Mouse (Mus musculus) lung, postnatal 0 days (tissue): ENCODE results near the gene Clybl. TPM values are rescaled to one million over a fixed set of nuclear protein-coding genes. Genes with fewer than 3 reads are reported as not detected.

Experiments
- ATAC-seq: fragments of 200-750 bp; cut with Nextera tagmentation; 2 replicates; pipeline ENCODE4 v1.8.0; 2017; ENCODE audit warnings: moderate library complexity
- DNase-seq: peaks from one replicate; pipeline ENCODE4 v3.0.0-alpha.2; 2016; ENCODE audit warnings: low spot score
- H3K27ac ChIP-seq: fragments of 300-500 bp; sonication (generic); 2 replicates; pipeline ENCODE4 v1.5.1; 2014; ENCODE audit warnings: antibody characterized with exemption, mild to moderate bottlenecking, low read length, mixed read lengths
- H3K27me3 ChIP-seq: fragments of 300-500 bp; sonication (generic); replicated peaks from 2 replicates; pipeline ENCODE4 v1.6.1; 2014; ENCODE audit warnings: low read length, mixed read lengths; ENCODE audit not compliant: insufficient read depth
- H3K36me3 ChIP-seq: fragments of 300-500 bp; sonication (generic); 2 replicates; pipeline ENCODE4 v1.6.1; 2014; ENCODE audit warnings: low read length, mixed read lengths; ENCODE audit not compliant: insufficient read depth
- H3K4me1 ChIP-seq: fragments of 300-500 bp; sonication (generic); 2 replicates; pipeline ENCODE4 v1.6.1; 2014; ENCODE audit warnings: antibody characterized with exemption, low read depth, low read length, mixed read lengths; ENCODE audit not compliant: insufficient read depth
- H3K4me2 ChIP-seq: fragments of 300-500 bp; sonication (generic); replicated peaks from 2 replicates; pipeline ENCODE4 v1.6.1; 2014; ENCODE audit warnings: low read depth, mild to moderate bottlenecking, low read length, moderate library complexity, mixed read lengths
- H3K4me3 ChIP-seq: fragments of 300-500 bp; sonication (generic); 2 replicates; pipeline ENCODE4 v1.5.1; 2014; ENCODE audit warnings: low read depth, low read length
- H3K9ac ChIP-seq: fragments of 300-500 bp; sonication (generic); replicated peaks from 2 replicates; pipeline ENCODE4 v1.6.1; 2014; ENCODE audit warnings: low read depth, mild to moderate bottlenecking
- H3K9me3 ChIP-seq: fragments of 300-500 bp; sonication (generic); 2 replicates; pipeline ENCODE4 v1.6.1; 2016; ENCODE audit warnings: low read length, mixed read lengths
- CTCF ChIP-seq: IDR thresholded peaks from 2 replicates; pipeline ENCODE4 v1.5.1; 2016; ENCODE audit warnings: antibody characterized with exemption, mild to moderate bottlenecking
- EP300 ChIP-seq: IDR thresholded peaks from 2 replicates; pipeline ENCODE4 v1.6.1; 2016; ENCODE audit warnings: antibody characterized with exemption, mild to moderate bottlenecking, control low read depth
- WGBS: fragments of 180-500 bp; shearing (Covaris S2); extraction: QIAGEN DNeasy Blood & Tissue Kit; methylation state at CpG from one replicate; pipeline ENCODE4 v1.1.7; 2014; 5-methylcytosine and 5-hydroxymethylcytosine counted together
- polyA plus RNA-seq: library from polyadenylated mRNA; unstranded; fragments of >200 nt; fragmentation: Nextera tagmentation; extraction: Ambion mirVana; gene quantifications from 2 replicates; pipeline ENCODE4 v1.2.1, GENCODE M21; 2015

Gene Clybl
- polyA plus RNA-seq, 1 experiment from 2014 or later, result 9.2 TPM

- DNase-seq, result no peak
- TF ChIP-seq EP300, result no peak
- no peaks in the 10 kb centered on the region for H3K27me3 ChIP-seq
- ATAC-seq, result no peak
- WGBS, result 78% methylated on average over 28 of the region's 28 CpGs
- no peaks in the 10 kb centered on the region for H3K4me1 ChIP-seq
- H3K36me3 ChIP-seq, result no peaks in the 10 kb centered on the region
- no peaks in the 10 kb centered on the region for H3K9me3 ChIP-seq
- no peak overlapping the region for H3K4me2 ChIP-seq
- H3K27ac ChIP-seq, result no peak overlapping the region
- no peak overlapping the region for H3K4me3 ChIP-seq
- H3K9ac ChIP-seq, result no peak overlapping the region
Measured at GRCm38 (mm10) chr14:122367252-122367868, 185.9 kb downstream of the Clybl start.

GRCm38 (mm10) chr14:122367882-122368418, 186.4 kb downstream of the Clybl start:
- Histone ChIP-seq H3K9me3 (no peaks in the 10 kb centered on the region), H3K4me1 (no peaks in the 10 kb centered on the region), H3K4me3 (no peak overlapping the region), H3K4me2 (no peak overlapping the region), H3K27me3 (no peaks in the 10 kb centered on the region), H3K36me3 (no peaks in the 10 kb centered on the region), H3K9ac (no peak overlapping the region), H3K27ac (no peak overlapping the region)
- DNase-seq (no peak), ATAC-seq (no peak)
- WGBS, result 80% methylated on average over 3 of the region's 3 CpGs
- no peak for TF ChIP-seq EP300
- no peak for TF ChIP-seq CTCF

GRCm38 (mm10) chr14:122368501-122368900, 187.0 kb downstream of the Clybl start:
- Histone ChIP-seq H3K36me3 (no peaks in the 10 kb centered on the region), H3K9ac (no peak overlapping the region), H3K27ac (no peak overlapping the region), H3K4me3 (no peak overlapping the region), H3K4me1 (no peaks in the 10 kb centered on the region), H3K9me3 (no peaks in the 10 kb centered on the region), H3K4me2 (no peak overlapping the region), H3K27me3 (no peaks in the 10 kb centered on the region)
- no peak for TF ChIP-seq EP300
- TF ChIP-seq CTCF, result no peak
- ATAC-seq (no peak), DNase-seq (no peak)
- 72% methylated on average over 8 of the region's 8 CpGs for WGBS

DNA sequence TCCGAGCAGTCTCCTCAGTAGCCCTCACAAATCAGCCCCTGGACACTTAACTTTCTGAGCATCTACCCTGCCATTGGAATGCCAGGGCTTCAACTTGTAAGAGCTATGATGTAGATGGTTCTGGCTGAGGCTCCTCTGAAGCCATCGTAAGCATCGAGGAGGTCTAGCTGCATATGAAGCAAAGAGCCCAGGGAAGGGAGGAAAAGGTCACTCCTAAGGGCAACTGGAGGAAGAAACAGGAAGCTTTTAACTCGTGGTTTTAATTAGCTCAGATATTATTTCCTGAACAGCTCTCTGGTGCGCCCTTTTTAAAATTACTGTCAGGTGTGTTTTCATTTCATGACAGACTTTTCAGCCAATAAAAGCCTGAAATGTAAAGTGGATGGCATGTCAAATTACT, 190.5 kb downstream of the Clybl start:
- no peaks in the 10 kb centered on the region for H3K27me3 ChIP-seq
- no peak for ATAC-seq
- H3K4me3 ChIP-seq, result no peak overlapping the region
- H3K36me3 ChIP-seq, result no peaks in the 10 kb centered on the region
- H3K9me3 ChIP-seq, result no peaks in the 10 kb centered on the region
- 55% methylated on average over 5 of the region's 5 CpGs for WGBS
- DNase-seq, result no peak
- no peak for TF ChIP-seq CTCF
- no peak overlapping the region for H3K4me2 ChIP-seq
- H3K9ac ChIP-seq, result no peak overlapping the region
- H3K27ac ChIP-seq, result no peak overlapping the region
- H3K4me1 ChIP-seq, result no peaks in the 10 kb centered on the region

GRCm38 (mm10) chr14:122373458-122373857, 192.0 kb downstream of the Clybl start:
- WGBS, result 43% methylated on average over 19 of the region's 19 CpGs

GRCm38 (mm10) chr14:122374285-122374997, 192.9 kb downstream of the Clybl start:
- no peak overlapping the region for H3K4me2 ChIP-seq
- no peak overlapping the region for H3K4me3 ChIP-seq
- no peaks in the 10 kb centered on the region for H3K36me3 ChIP-seq
- H3K9me3 ChIP-seq, result no peaks in the 10 kb centered on the region
- no peaks in the 10 kb centered on the region for H3K4me1 ChIP-seq
- no peak overlapping the region for H3K27ac ChIP-seq
- H3K9ac ChIP-seq, result no peak overlapping the region
- WGBS, result 24% methylated on average over 9 of the region's 9 CpGs
- no peak for TF ChIP-seq CTCF
- TF ChIP-seq EP300, result no peak
- ATAC-seq (no peak), DNase-seq (no peak)
- no peaks in the 10 kb centered on the region for H3K27me3 ChIP-seq

More at GRCm38 (mm10) chr14:122373458-122373857, 192.0 kb downstream of the Clybl start:
- no peak for DNase-seq
- Histone ChIP-seq H3K4me1 (no peaks in the 10 kb centered on the region), H3K36me3 (no peaks in the 10 kb centered on the region), H3K4me2 (no peak overlapping the region), H3K9me3 (no peaks in the 10 kb centered on the region), H3K27ac (no peak overlapping the region), H3K27me3 (no peaks in the 10 kb centered on the region), H3K9ac (no peak overlapping the region), H3K4me3 (no peak overlapping the region)
- no peak for ATAC-seq
- TF ChIP-seq EP300, result no peak
